Mouse (Mus musculus) yolk sac, embryonic 10.5 days (tissue): ENCODE measurements at regions not wholly inside any gene's neighbourhood (a gene's known extent, or its start where the extent isn't known, plus 50 kb on each side); places are given as distances from the start of the nearest gene placed in this dataset.

Experiments used
- DNase-seq: peaks from one replicate; pipeline ENCODE4 v3.0.0-alpha.2; 2017; ENCODE audit warnings: low spot score

GRCm38 (mm10) chr5:91826636-91827035 is 136.2 kb downstream of the Rchy1 start:
- DNase-seq, result no peak

GRCm38 (mm10) chr5:91822844-91823576 is 139.9 kb downstream of the Rchy1 start:
- DNase-seq, result no peak

- DNase-seq, result no peak
Observed at GRCm38 (mm10) chr5:91818800-91819199, 144.1 kb downstream of the Rchy1 start.

- no peak for DNase-seq
Observed at GRCm38 (mm10) chr5:91818195-91818594, 144.7 kb downstream of the Rchy1 start.

GRCm38 (mm10) chr5:91816376-91816950 is 146.4 kb downstream of the Rchy1 start:
- no peak for DNase-seq

- DNase-seq, result no peak
Observed at GRCm38 (mm10) chr5:91814956-91815355, 147.9 kb downstream of the Rchy1 start.

GRCm38 (mm10) chr5:91814417-91814762 is 148.5 kb downstream of the Rchy1 start:
- no peak for DNase-seq

GRCm38 (mm10) chr5:91813547-91814416 is 149.1 kb downstream of the Rchy1 start:
- no peak for DNase-seq

GRCm38 (mm10) chr5:91807070-91808065 is 155.5 kb downstream of the Rchy1 start:
- peak; percentile 13 for DNase-seq

GRCm38 (mm10) chr5:91801297-91801980 is 161.4 kb downstream of the Rchy1 start:
- no peak for DNase-seq

GRCm38 (mm10) chr5:91797362-91797761 is 165.5 kb downstream of the Rchy1 start:
- no peak for DNase-seq

GRCm38 (mm10) chr5:91792732-91793131 is 170.1 kb downstream of the Rchy1 start:
- no peak for DNase-seq

GRCm38 (mm10) chr5:91790412-91790811 is 172.5 kb downstream of the Rchy1 start:
- DNase-seq, result no peak

GRCm38 (mm10) chr5:91783966-91784365 is 178.9 kb downstream of the Rchy1 start:
- no peak for DNase-seq

- DNase-seq, result no peak
Observed at GRCm38 (mm10) chr5:91776971-91777370, 185.9 kb downstream of the Rchy1 start.

- no peak for DNase-seq
Observed at GRCm38 (mm10) chr5:91774065-91774464, 188.8 kb downstream of the Rchy1 start.

GRCm38 (mm10) chr5:91767886-91768285 is 195.0 kb downstream of the Rchy1 start:
- no peak for DNase-seq

- no peak for DNase-seq
Observed at GRCm38 (mm10) chr5:91767060-91767459, 195.8 kb downstream of the Rchy1 start.

GRCm38 (mm10) chr5:91764621-91765020 is 198.2 kb downstream of the Rchy1 start:
- no peak for DNase-seq

GRCm38 (mm10) chr5:91762589-91762988 is 200.3 kb downstream of the Rchy1 start:
- DNase-seq, result no peak

- DNase-seq, result no peak
Observed at GRCm38 (mm10) chr5:91755958-91756357, 206.9 kb downstream of the Rchy1 start.
